Mouse (Mus musculus) heart, embryonic 12.5 days (tissue): ENCODE results near the gene Slc16a2. TPM values are rescaled to one million over a fixed set of nuclear protein-coding genes. Genes with fewer than 3 reads are reported as not detected.

Source experiments
- ATAC-seq: fragments of 200-750 bp; cut with Nextera tagmentation; 2 replicates; pipeline ENCODE4 v1.8.0; 2017; ENCODE audit warnings: moderate TSS enrichment, moderate library complexity; ENCODE audit not compliant: insufficient number of reproducible peaks, low FRiP score
- H3K27ac ChIP-seq: fragments of 300-500 bp; sonication (generic); 2 replicates; pipeline ENCODE4 v1.5.1; 2016; ENCODE audit warnings: mild to moderate bottlenecking, moderate library complexity; ENCODE audit not compliant: poor library complexity, severe bottlenecking
- H3K27me3 ChIP-seq: fragments of 300-500 bp; sonication (generic); replicated peaks from 2 replicates; pipeline ENCODE4 v1.6.1; 2016; ENCODE audit warnings: mild to moderate bottlenecking, moderate library complexity
- H3K36me3 ChIP-seq: fragments of 300-500 bp; sonication (generic); 2 replicates; pipeline ENCODE4 v1.6.1; 2016; ENCODE audit warnings: mild to moderate bottlenecking, moderate library complexity
- H3K4me1 ChIP-seq: fragments of 300-500 bp; sonication (generic); replicated peaks from 2 replicates; pipeline ENCODE4 v1.6.1; 2016; ENCODE audit warnings: mild to moderate bottlenecking
- H3K4me2 ChIP-seq: fragments of 300-500 bp; sonication (generic); 2 replicates; pipeline ENCODE4 v1.6.1; 2016; ENCODE audit warnings: mild to moderate bottlenecking, moderate library complexity
- H3K4me3 ChIP-seq: fragments of 300-500 bp; sonication (generic); 2 replicates; pipeline ENCODE4 v1.5.1; 2016; ENCODE audit warnings: mild to moderate bottlenecking
- H3K9ac ChIP-seq: fragments of 300-500 bp; sonication (generic); 2 replicates; pipeline ENCODE4 v1.6.1; 2016; ENCODE audit warnings: mild to moderate bottlenecking, moderate library complexity
- H3K9me3 ChIP-seq: fragments of 300-500 bp; sonication (generic); replicated peaks from 2 replicates; pipeline ENCODE4 v1.6.1; 2016; ENCODE audit warnings: mild to moderate bottlenecking, moderate library complexity
- WGBS: fragments of 180-500 bp; shearing (Covaris S2); methylation state at CpG from one replicate; pipeline ENCODE4 v1.1.7; 2016; 5-methylcytosine and 5-hydroxymethylcytosine counted together
- polyA plus RNA-seq: library from polyadenylated mRNA; unstranded; fragments of >200 nt; fragmentation: Nextera tagmentation; extraction: Ambion mirVana; gene quantifications from 2 replicates; pipeline ENCODE4 v1.2.1, GENCODE M21; 2016

The Slc16a2 gene
- 13.5 and 13.7 TPM in 2 replicates for polyA plus RNA-seq

DNA sequence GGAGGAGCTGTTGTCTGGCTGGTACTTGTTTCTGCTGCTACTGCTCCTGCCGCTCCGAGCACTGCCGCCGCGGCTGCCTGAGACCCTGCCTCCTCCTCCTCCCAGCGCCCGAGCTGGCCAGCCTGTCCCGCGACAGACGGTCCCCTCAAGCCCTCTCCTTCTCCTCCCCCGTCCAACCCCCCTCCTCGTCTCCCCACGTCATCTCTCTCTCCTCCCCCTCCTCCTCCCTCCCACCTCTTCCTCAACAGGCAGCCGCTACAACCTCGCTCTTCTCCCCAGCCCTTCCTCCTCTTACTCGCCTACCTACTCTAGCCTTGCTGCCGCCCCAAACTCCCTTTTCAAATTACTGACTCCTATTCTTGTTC is at the start of gene Slc16a2:
Slc16a2 (minus strand) TSS at position 152 of the 365 bp plus-strand sequence.
- 11% methylated on average over 15 of the region's 17 CpGs for WGBS
- Histone ChIP-seq H3K4me3 (peak within 1 kb of the TSS; percentile 67), H3K27me3 (peaks cover 73% of the 10 kb centered on the region), H3K9me3 (no peaks in the 10 kb centered on the region), H3K36me3 (no peaks in the 10 kb centered on the region), H3K4me2 (peak within 1 kb of the TSS; percentile 91), H3K9ac (peak within 1 kb of the TSS; percentile 76), H3K4me1 (no peaks in the 10 kb centered on the region), H3K27ac (peak within 1 kb of the TSS; percentile 88)
- peak; percentile 86 for ATAC-seq

- Histone ChIP-seq H3K27me3 (peaks cover 11% of the 10 kb centered on the region), H3K4me2 (no peak overlapping the region)
- 42% methylated on average over 2 of the region's 2 CpGs for WGBS
Observed at GRCm38 (mm10) chrX:103863502-103863901, 41.7 kb upstream of the Slc16a2 start.

DNA sequence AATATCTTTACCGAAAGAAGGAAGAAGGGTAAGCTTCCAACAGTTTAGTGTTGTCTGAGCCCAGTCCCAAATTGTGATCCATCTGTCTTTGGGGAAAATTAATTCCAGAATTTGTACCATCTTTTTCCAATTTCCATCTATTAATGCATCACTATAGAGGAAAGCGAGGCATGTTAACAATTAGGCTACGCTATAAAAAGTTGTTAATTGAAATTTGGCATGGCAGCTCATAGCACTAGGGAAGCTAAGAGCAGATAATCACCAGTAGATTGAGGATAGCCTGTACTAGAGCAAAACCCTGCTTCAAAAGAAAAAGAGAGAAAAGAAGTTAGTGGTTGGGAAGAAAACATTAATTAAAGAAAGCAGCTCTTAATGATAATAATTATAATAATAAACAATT is 41.1 kb upstream of the Slc16a2 start:
- no peak overlapping the region for H3K9ac ChIP-seq
- H3K4me2 ChIP-seq: no peak overlapping the region
- H3K36me3 ChIP-seq: no peaks in the 10 kb centered on the region
- no peaks in the 10 kb centered on the region for H3K9me3 ChIP-seq
- peaks cover 11% of the 10 kb centered on the region for H3K27me3 ChIP-seq
- no peak overlapping the region for H3K27ac ChIP-seq
- no peak for ATAC-seq
- H3K4me1 ChIP-seq: no peaks in the 10 kb centered on the region
- H3K4me3 ChIP-seq: no peak overlapping the region
- 90% methylated on average over 3 of the region's 3 CpGs for WGBS

More at GRCm38 (mm10) chrX:103863502-103863901, 41.7 kb upstream of the Slc16a2 start:
- Histone ChIP-seq H3K27ac (no peak overlapping the region), H3K9ac (no peak overlapping the region), H3K36me3 (no peaks in the 10 kb centered on the region), H3K9me3 (no peaks in the 10 kb centered on the region), H3K4me1 (no peaks in the 10 kb centered on the region), H3K4me3 (no peak overlapping the region)
- no peak for ATAC-seq

GRCm38 (mm10) chrX:103845266-103845665 is 23.5 kb upstream of the Slc16a2 start:
- Histone ChIP-seq H3K9ac (no peak overlapping the region), H3K27ac (no peak overlapping the region), H3K27me3 (peaks cover 12% of the 10 kb centered on the region), H3K4me2 (no peak overlapping the region), H3K9me3 (no peaks in the 10 kb centered on the region), H3K36me3 (no peaks in the 10 kb centered on the region), H3K4me3 (no peak overlapping the region), H3K4me1 (no peaks in the 10 kb centered on the region)
- no peak for ATAC-seq
- 27% methylated on average over 2 of the region's 2 CpGs for whole genome bisulfite sequencing

GRCm38 (mm10) chrX:103828836-103829235 is 7.1 kb upstream of the Slc16a2 start:
- 71% methylated on average over 2 of the region's 2 CpGs for WGBS
- H3K36me3 ChIP-seq: no peaks in the 10 kb centered on the region
- H3K4me3 ChIP-seq: no peak overlapping the region
- no peaks in the 10 kb centered on the region for H3K9me3 ChIP-seq
- H3K4me2 ChIP-seq: no peak overlapping the region
- no peak for ATAC-seq
- H3K27ac ChIP-seq: no peak overlapping the region
- no peaks in the 10 kb centered on the region for H3K4me1 ChIP-seq
- H3K9ac ChIP-seq: no peak overlapping the region
- peaks cover 21% of the 10 kb centered on the region for H3K27me3 ChIP-seq

GRCm38 (mm10) chrX:103822271-103822811 is 558 bp upstream of the Slc16a2 start:
- 7% methylated on average over 20 of the region's 20 CpGs for WGBS
- H3K9ac ChIP-seq: peak overlapping the region; percentile 71
- H3K4me3 ChIP-seq: peak overlapping the region; percentile 67
- H3K27me3 ChIP-seq: peaks cover 70% of the 10 kb centered on the region
- no peaks in the 10 kb centered on the region for H3K36me3 ChIP-seq
- H3K4me1 ChIP-seq: no peaks in the 10 kb centered on the region
- peak overlapping the region; percentile 91 for H3K4me2 ChIP-seq
- ATAC-seq: peak; percentile 66
- H3K9me3 ChIP-seq: no peaks in the 10 kb centered on the region
- peak overlapping the region; percentile 88 for H3K27ac ChIP-seq

DNA sequence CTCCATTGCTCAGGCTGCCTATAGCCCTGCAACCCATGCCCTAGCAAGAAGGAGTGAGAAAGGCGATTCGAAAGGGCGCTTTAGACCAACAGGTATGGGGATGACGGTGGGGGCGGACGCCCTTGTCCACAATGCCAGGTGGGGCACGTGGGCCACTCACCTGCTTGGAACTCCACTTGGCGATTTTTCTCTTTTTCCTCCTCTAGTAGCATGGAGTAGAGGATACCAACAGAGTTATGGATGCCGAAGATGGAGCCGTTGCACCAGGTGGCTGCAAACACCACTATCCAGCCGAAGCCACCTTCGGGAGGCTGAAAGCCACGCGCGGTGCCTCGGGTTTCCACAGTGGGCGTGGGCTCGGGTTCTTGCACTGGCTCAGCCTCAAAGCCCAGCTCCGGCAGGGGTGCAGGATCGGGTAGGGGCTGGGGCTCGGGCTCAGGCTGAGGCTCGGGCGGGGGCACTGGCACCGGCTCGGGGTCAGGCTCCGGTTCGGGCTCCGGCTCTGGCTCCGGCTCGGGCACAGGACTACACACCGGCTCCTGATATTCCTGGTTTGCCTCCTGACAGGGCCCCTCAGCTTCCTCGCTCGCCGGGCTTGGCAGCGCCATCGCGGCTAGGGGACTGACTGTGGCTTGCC is 470 bp downstream of the Slc16a2 start:
- Histone ChIP-seq H3K36me3 (no peaks in the 10 kb centered on the region), H3K9me3 (no peaks in the 10 kb centered on the region), H3K4me2 (peak overlapping the region; percentile 91), H3K9ac (peak overlapping the region; percentile 76), H3K27ac (peak overlapping the region; percentile 71), H3K27me3 (peaks cover 73% of the 10 kb centered on the region), H3K4me1 (no peaks in the 10 kb centered on the region), H3K4me3 (peak overlapping the region; percentile 67)
- WGBS: 16% methylated on average over 37 of the region's 37 CpGs
- ATAC-seq: peak; percentile 56

DNA sequence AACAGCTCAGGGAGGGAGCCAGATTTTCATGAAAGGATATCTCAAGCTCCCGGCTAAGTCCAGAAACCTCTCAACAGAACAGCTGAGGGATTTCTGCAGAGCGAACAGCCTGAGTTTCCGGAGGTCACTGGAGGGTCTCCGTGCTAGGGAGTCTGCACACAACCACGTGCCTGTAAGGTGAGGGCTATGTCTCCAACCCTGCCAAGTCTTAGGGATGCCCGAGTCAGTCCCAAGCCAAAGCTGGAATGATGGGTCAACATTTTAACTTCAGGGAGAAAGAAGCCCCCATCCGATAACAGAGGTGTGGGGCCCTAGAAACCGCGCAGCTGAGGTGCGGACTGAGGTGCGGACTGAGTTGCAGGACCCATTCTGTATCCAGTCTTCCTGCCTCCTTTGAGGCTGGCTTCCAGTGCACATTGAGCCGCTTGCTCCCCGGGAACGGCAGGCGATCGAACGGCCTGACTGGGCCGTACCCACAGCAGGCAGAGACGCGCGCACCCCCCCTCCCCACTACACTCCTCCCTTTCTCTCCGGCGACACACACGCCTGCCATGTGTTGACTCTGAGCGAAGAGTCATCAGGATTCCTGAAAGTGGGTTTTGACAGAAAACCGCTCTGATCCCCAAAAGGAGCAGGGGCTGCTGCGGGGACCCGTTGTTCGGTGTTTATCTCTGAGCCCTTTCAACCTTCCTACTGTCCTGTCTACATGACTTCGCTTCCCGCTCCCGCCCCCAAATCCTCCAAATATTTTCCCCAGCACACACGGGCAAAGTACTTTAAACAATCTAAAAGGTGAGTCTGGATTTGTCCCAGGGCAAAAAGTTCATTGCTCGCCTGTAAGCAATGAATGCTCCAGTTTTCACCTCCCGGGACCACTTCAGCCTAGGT is 1.2 kb downstream of the Slc16a2 start:
- ATAC-seq: no peak
- H3K27ac ChIP-seq: peak overlapping the region; percentile 27; the same call in 1 of the 2 replicates
- WGBS: 20% methylated on average over 35 of the region's 35 CpGs
- H3K4me3 ChIP-seq: peak overlapping the region; percentile 67
- H3K4me2 ChIP-seq: peak overlapping the region; percentile 91
- H3K27me3 ChIP-seq: peaks cover 80% of the 10 kb centered on the region
- no peaks in the 10 kb centered on the region for H3K36me3 ChIP-seq
- no peaks in the 10 kb centered on the region for H3K4me1 ChIP-seq
- no peaks in the 10 kb centered on the region for H3K9me3 ChIP-seq
- peak overlapping the region; percentile 76 for H3K9ac ChIP-seq

DNA sequence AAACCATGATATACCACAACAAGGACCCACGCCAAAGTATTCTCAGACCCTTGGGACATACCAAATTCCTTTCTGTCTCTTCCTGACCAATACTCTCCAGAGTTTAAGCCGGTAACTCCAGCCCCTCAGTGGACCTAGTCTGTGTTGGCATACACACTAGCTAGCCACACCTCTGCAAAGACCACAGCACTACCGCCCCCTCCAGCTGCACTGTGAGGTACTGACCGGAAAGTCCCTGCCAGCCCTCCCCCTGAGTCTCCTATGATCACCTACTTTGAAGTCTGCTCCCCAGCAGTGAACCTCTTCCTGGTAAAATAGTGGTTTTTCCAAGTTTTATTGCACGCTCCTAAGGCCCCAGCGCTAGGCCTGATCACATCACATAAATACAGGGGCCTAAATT is 2.5 kb downstream of the Slc16a2 start:
- H3K4me3 ChIP-seq: peak overlapping the region; percentile 67
- 44% methylated on average over 6 of the region's 6 CpGs for WGBS
- no peaks in the 10 kb centered on the region for H3K36me3 ChIP-seq
- H3K9ac ChIP-seq: no peak overlapping the region
- peaks cover 68% of the 10 kb centered on the region for H3K27me3 ChIP-seq
- H3K9me3 ChIP-seq: no peaks in the 10 kb centered on the region
- H3K4me2 ChIP-seq: peak overlapping the region; percentile 91
- H3K27ac ChIP-seq: no peak overlapping the region
- H3K4me1 ChIP-seq: no peaks in the 10 kb centered on the region
- ATAC-seq: no peak

DNA sequence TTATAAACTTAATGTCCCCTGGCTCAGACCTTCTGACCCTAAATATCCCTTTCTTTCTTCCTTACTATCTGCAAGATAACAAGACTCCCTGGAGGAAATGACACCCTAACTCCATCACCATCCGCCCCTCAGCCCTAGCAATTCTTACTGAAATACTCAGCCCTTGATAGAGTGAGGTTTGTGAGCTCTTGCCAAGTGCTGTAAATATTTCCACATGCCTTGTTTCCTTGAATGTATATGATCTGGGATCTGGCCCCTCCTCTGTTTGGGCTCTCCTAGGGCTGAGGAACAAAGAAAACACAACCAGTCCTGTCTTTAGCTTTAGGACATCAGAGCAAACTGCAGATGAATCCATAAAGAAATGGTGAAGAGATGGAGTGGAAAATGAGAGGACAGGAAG is 9.1 kb downstream of the Slc16a2 start:
- H3K9me3 ChIP-seq: no peaks in the 10 kb centered on the region
- H3K27ac ChIP-seq: peak overlapping the region; percentile 27
- ATAC-seq: peak; percentile 39; the same call in 1 of the 2 replicates
- H3K9ac ChIP-seq: no peak overlapping the region
- no peak overlapping the region for H3K4me3 ChIP-seq
- peaks cover 37% of the 10 kb centered on the region for H3K27me3 ChIP-seq
- WGBS: 52% methylated on average over 1 of the region's 1 CpGs
- no peaks in the 10 kb centered on the region for H3K4me1 ChIP-seq
- H3K36me3 ChIP-seq: no peaks in the 10 kb centered on the region
- no peak overlapping the region for H3K4me2 ChIP-seq

GRCm38 (mm10) chrX:103810483-103810882 is 11.3 kb downstream of the Slc16a2 start:
- no peak for ATAC-seq
- Histone ChIP-seq H3K27ac (no peak overlapping the region), H3K4me2 (no peak overlapping the region), H3K4me3 (no peak overlapping the region), H3K27me3 (peaks cover 41% of the 10 kb centered on the region), H3K36me3 (no peaks in the 10 kb centered on the region), H3K4me1 (no peaks in the 10 kb centered on the region), H3K9me3 (no peaks in the 10 kb centered on the region), H3K9ac (no peak overlapping the region)
- WGBS: 63% methylated on average over 1 of the region's 1 CpGs
